Mouse (Mus musculus) kidney, embryonic 16.5 days (tissue): ENCODE measurements at regions not wholly inside any gene's neighbourhood (a gene's known extent, or its start where the extent isn't known, plus 50 kb on each side); places are given as distances from the start of the nearest gene placed in this dataset.

Experiments
- ATAC-seq: fragments of 200-750 bp; cut with Nextera tagmentation; 2 replicates; pipeline ENCODE4 v1.8.0; 2017; ENCODE audit warnings: moderate TSS enrichment; ENCODE audit not compliant: low FRiP score, low TSS enrichment
- H3K27ac ChIP-seq: fragments of 300-500 bp; sonication (generic); 2 replicates; pipeline ENCODE4 v1.5.1; 2014; ENCODE audit warnings: low read length
- H3K27me3 ChIP-seq: fragments of 300-500 bp; sonication (generic); 2 replicates; pipeline ENCODE4 v1.6.1; 2014; ENCODE audit warnings: low read length, control low read depth, mixed read lengths; ENCODE audit not compliant: insufficient read depth
- H3K36me3 ChIP-seq: fragments of 300-500 bp; sonication (generic); 2 replicates; pipeline ENCODE4 v1.6.1; 2014; ENCODE audit warnings: low read length, control low read depth, mixed read lengths; ENCODE audit not compliant: insufficient read depth
- H3K4me1 ChIP-seq: fragments of 300-500 bp; sonication (generic); 2 replicates; pipeline ENCODE4 v1.6.1; 2014; ENCODE audit warnings: low read length, control low read depth, mixed read lengths; ENCODE audit not compliant: insufficient read depth
- H3K4me2 ChIP-seq: fragments of 300-500 bp; sonication (generic); replicated peaks from 2 replicates; pipeline ENCODE4 v1.6.1; 2014; ENCODE audit warnings: low read depth, low read length
- H3K4me3 ChIP-seq: fragments of 300-500 bp; sonication (generic); 2 replicates; pipeline ENCODE4 v1.5.1; 2014; ENCODE audit warnings: mild to moderate bottlenecking, low read length
- H3K9ac ChIP-seq: fragments of 300-500 bp; sonication (generic); replicated peaks from 2 replicates; pipeline ENCODE4 v1.6.1; 2014; ENCODE audit warnings: low read length
- H3K9me3 ChIP-seq: fragments of 300-500 bp; sonication (generic); 2 replicates; pipeline ENCODE4 v1.6.1; 2016; ENCODE audit warnings: low read length, control low read depth
- WGBS: fragments of 180-500 bp; shearing (Covaris S2); extraction: QIAGEN DNeasy Blood & Tissue Kit; methylation state at CpG from one replicate; pipeline ENCODE4 v1.1.7; 2014; 5-methylcytosine and 5-hydroxymethylcytosine counted together

DNA sequence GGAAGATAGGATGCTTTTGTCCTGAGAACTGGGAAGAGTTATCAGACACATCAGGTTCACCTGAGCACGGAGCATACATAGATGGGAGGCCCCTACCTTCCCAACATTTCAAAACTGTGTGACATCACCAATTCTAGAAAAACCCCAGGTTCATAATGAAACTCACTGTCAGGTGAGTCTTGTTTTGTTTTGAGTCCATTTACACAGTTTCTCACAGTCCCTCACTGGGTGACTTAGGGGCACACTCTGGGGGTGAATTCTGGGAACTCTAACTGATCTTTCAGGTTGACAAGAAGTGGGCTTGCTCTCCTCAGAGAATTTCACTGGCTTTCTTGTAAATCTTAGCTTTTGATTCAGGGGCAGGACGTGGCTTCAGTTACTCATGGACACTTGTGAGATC, 243.7 kb upstream of the Satb1 start:
- Histone ChIP-seq H3K27me3 (no peaks in the 10 kb centered on the region), H3K4me3 (no peak overlapping the region), H3K4me2 (no peak overlapping the region), H3K27ac (no peak overlapping the region), H3K9me3 (no peaks in the 10 kb centered on the region), H3K36me3 (no peaks in the 10 kb centered on the region), H3K4me1 (no peaks in the 10 kb centered on the region), H3K9ac (no peak overlapping the region)
- 84% methylated on average over 2 of the region's 2 CpGs for WGBS
- no peak for ATAC-seq

DNA sequence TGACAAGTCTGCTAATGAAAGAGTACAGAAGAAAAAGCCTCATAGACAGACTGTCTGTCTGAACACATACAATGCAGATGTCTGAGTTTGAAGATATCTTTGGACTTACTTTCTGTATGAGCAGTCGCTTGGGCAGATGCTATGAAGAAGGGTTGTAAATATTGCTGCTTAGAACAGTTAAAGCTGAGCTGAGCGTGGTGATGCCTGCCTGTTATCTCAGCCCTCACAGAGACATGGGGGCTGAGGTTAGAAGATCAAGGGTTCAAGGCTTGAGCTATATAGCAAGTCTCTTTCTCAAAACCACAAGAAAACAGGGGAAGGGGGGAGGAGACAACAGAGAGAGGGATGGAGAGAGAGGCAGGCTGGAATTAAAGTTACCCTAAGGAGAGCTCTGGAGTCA, 234.6 kb upstream of the Satb1 start:
- Histone ChIP-seq H3K9me3 (no peaks in the 10 kb centered on the region), H3K4me2 (no peak overlapping the region), H3K27me3 (no peaks in the 10 kb centered on the region), H3K9ac (no peak overlapping the region), H3K27ac (no peak overlapping the region), H3K36me3 (no peaks in the 10 kb centered on the region), H3K4me1 (no peaks in the 10 kb centered on the region), H3K4me3 (no peak overlapping the region)
- no peak for ATAC-seq
- 61% methylated on average over 2 of the region's 2 CpGs for WGBS

DNA sequence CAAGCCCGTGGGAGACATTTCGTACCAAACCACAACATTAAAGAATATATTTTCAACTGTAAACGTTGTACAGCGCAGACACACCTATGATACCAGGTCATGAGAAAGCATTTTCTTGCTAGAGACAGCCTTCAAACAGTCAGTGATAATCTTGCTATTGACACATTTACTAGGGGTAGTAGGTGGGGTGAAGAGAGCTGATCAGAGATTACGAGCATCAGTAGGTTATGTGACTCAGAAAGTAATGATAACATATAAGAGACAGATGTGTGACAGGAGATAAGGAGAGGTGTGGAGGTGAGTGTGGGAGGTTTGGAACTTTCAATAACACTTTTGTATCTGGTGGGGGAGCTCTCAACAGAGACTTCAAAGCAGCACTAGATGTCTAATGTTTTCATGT, 231.5 kb upstream of the Satb1 start:
- no peak overlapping the region for H3K4me2 ChIP-seq
- no peaks in the 10 kb centered on the region for H3K9me3 ChIP-seq
- no peaks in the 10 kb centered on the region for H3K4me1 ChIP-seq
- no peak for ATAC-seq
- no peaks in the 10 kb centered on the region for H3K27me3 ChIP-seq
- no peak overlapping the region for H3K4me3 ChIP-seq
- H3K9ac ChIP-seq: no peak overlapping the region
- H3K36me3 ChIP-seq: no peaks in the 10 kb centered on the region
- H3K27ac ChIP-seq: no peak overlapping the region
- 88% methylated on average over 5 of the region's 5 CpGs for WGBS

DNA sequence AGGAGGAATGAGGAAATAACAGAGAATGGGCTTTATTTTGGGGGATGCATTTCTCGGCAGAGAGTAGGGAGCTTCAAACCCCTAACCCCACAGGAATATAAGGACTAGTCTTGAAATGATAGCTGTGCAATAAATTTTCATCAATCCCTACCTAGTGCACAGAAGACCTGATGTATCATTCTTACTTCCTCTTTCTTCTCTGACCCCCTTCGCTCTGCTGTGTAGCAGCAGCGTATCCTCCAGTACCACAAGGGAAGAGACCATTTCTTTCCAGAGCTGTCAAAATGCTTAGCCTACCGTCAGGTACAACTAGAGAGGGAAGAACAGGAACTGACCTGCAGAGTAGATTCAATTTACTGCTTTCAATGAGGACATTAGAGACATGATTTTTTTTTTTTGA, 230.0 kb upstream of the Satb1 start:
- Histone ChIP-seq H3K9me3 (no peaks in the 10 kb centered on the region), H3K9ac (no peak overlapping the region), H3K4me1 (no peaks in the 10 kb centered on the region), H3K27ac (no peak overlapping the region), H3K4me3 (no peak overlapping the region), H3K36me3 (no peaks in the 10 kb centered on the region), H3K27me3 (no peaks in the 10 kb centered on the region), H3K4me2 (no peak overlapping the region)
- no peak for ATAC-seq
- 75% methylated on average over 4 of the region's 4 CpGs for WGBS

DNA sequence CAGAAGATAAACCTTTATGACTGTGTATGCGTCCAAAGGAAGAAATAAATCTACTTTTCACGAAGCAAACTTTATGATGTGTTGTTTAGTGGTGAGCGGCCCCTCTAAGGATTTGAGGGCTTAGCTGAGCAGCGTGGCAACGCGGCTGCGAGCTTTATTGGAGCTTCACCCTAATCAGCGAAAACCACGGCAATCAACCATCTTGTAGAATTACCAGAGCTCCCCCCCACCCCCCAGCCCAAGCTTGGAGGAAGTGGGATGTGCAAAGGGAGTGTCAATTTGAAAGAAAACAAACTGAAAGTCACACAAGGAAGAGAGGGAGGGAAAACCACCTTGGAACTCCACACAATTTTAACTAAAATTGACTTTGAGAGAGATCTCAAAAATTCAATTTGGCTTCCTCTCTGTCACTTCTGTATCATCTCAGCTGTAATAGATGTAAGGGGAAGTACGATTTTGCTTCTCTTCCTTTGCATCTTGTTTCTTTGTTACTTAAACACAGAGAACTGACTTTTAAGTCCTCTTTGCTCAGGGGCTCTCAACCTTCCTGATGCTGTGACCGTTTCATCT, 229.1 kb upstream of the Satb1 start:
- 22% methylated on average over 11 of the region's 11 CpGs for WGBS
- Histone ChIP-seq H3K36me3 (no peaks in the 10 kb centered on the region), H3K9me3 (no peaks in the 10 kb centered on the region), H3K9ac (0 out of 2 replicates have a peak overlapping the region, but pooled peaks have one; percentile 4), H3K4me2 (peak overlapping the region; percentile 42), H3K4me3 (peak overlapping the region; percentile 19), H3K27me3 (no peaks in the 10 kb centered on the region), H3K27ac (no peak overlapping the region), H3K4me1 (no peaks in the 10 kb centered on the region)
- ATAC-seq: no peak

DNA sequence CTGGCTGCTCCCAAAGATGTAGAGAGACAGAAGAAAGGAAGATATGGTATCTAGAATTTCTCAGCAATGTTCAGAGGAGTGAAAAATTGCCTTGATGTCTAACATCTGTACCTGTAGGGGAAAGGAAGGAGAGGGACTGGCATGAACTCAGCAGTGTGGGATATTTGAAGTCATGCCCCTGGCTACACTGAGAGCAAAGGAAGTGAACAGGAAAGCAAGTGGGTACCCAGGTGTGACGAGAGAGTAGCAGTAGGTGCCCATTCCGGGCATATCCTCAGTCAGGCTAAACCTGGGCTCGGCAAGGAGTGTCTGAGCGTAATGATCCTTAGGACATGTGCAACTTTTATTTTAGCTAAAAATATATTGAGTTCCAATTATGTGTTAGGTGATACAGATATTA, 203.4 kb upstream of the Satb1 start:
- WGBS: 81% methylated on average over 4 of the region's 4 CpGs
- ATAC-seq: peak; percentile 70; the same call in 1 of the 2 replicates
- no peak overlapping the region for H3K9ac ChIP-seq
- H3K27ac ChIP-seq: no peak overlapping the region
- H3K4me3 ChIP-seq: no peak overlapping the region
- no peaks in the 10 kb centered on the region for H3K36me3 ChIP-seq
- H3K9me3 ChIP-seq: no peaks in the 10 kb centered on the region
- H3K27me3 ChIP-seq: no peaks in the 10 kb centered on the region
- no peaks in the 10 kb centered on the region for H3K4me1 ChIP-seq
- H3K4me2 ChIP-seq: no peak overlapping the region

DNA sequence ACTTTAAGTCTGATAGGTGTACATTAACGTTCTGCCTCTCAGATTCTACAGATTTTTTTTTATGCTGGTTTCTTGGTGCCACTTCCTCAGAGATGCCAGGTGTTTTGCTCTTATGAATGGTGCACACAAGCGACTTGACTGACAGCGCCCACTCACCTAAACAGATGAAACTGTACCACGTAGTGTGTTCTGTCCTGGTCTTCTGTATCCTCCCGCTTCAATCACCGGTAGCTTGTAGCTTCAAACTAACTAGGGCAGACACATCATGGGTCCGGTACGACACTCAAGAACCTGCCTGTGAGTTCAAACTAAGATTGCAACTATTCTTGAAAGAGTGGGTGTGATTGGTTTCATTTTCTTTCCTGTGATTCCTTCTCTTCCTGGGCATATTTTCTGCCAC, 198.0 kb upstream of the Satb1 start:
- Histone ChIP-seq H3K36me3 (no peaks in the 10 kb centered on the region), H3K9me3 (no peaks in the 10 kb centered on the region), H3K27ac (no peak overlapping the region), H3K9ac (no peak overlapping the region), H3K27me3 (no peaks in the 10 kb centered on the region), H3K4me2 (no peak overlapping the region), H3K4me1 (no peaks in the 10 kb centered on the region), H3K4me3 (no peak overlapping the region)
- no peak for ATAC-seq
- 95% methylated on average over 8 of the region's 8 CpGs for WGBS

DNA sequence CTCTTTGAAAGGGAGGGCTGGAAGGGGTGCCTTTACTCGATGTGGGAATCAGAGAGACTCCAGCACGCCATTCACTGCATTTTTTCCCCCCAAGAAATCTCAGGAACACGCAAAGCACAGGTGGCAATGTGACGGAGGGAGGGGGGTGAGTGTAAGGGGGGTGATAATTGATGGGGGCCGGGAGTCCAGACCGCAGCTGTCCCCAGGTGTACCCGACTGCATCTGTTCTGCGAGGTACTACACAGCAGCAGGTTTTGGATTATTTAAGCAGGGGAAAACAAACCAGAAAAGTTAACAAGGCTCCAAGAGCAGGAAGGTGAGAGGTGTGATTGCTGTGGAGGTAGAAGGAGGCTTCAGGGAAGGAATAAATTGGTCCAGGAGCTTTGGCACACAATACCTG, 153.8 kb upstream of the Satb1 start:
- no peak overlapping the region for H3K27ac ChIP-seq

DNA sequence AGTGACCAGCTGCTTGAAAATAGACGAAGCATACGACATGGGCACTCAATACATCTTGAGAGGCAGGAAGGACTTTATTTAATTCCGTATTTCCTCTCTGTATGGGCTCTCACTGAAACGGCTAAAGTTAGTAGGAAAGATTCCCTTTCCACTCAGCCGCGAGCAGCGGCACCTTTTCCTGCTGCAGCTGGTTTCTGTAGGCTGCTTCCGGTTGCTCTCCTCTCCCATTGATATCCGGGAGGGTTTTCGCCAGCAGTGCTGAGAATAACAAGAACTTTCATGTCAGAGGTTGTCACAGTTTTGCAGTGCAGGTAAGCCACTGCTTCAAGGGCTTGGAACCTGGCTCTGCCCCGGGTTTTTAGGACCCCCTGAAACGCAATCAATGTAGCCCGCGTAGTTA, 153.1 kb upstream of the Satb1 start:
- Histone ChIP-seq H3K4me1 (no peaks in the 10 kb centered on the region), H3K9me3 (no peaks in the 10 kb centered on the region), H3K4me2 (no peak overlapping the region), H3K4me3 (no peak overlapping the region), H3K9ac (no peak overlapping the region), H3K27me3 (no peaks in the 10 kb centered on the region), H3K36me3 (no peaks in the 10 kb centered on the region), H3K27ac (no peak overlapping the region)
- ATAC-seq: no peak
- 63% methylated on average over 14 of the region's 14 CpGs for WGBS

More for the DNA sequence above, 153.8 kb upstream of the Satb1 start:
- Histone ChIP-seq H3K4me3 (no peak overlapping the region), H3K27me3 (no peaks in the 10 kb centered on the region), H3K36me3 (no peaks in the 10 kb centered on the region), H3K4me2 (no peak overlapping the region), H3K9me3 (no peaks in the 10 kb centered on the region), H3K4me1 (no peaks in the 10 kb centered on the region), H3K9ac (no peak overlapping the region)
- no peak for ATAC-seq
- WGBS: 75% methylated on average over 8 of the region's 8 CpGs

DNA sequence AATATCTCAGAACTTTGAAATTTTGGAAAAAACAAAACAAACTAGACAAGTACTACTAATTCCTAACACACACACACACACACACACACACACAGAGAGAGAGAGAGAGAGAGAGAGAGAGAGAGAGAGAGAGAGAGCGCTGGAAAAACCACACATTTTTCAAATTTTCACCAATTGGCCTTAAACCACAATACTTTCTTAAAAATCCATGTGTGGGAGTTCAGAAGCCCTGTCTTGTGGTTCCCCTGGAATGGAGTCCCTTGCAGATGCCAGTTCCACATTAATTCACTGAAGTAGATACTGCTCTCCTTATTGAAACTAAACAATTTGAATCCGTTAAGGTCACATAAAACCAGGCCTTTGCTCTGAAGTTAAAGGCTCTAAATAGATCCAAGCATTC, 146.0 kb upstream of the Satb1 start:
- no peak overlapping the region for H3K9ac ChIP-seq
- H3K36me3 ChIP-seq: no peaks in the 10 kb centered on the region
- no peak for ATAC-seq
- H3K4me3 ChIP-seq: no peak overlapping the region
- H3K9me3 ChIP-seq: no peaks in the 10 kb centered on the region
- H3K27ac ChIP-seq: no peak overlapping the region
- H3K4me1 ChIP-seq: no peaks in the 10 kb centered on the region
- H3K4me2 ChIP-seq: no peak overlapping the region
- H3K27me3 ChIP-seq: no peaks in the 10 kb centered on the region
- WGBS: 85% methylated on average over 2 of the region's 2 CpGs
